Mouse (Mus musculus) liver, embryonic 12.5 days (tissue): ENCODE data around the gene Trpm6. TPM values are rescaled to one million over a fixed set of nuclear protein-coding genes. Genes with fewer than 3 reads are reported as not detected.

ENCODE experiments used
- ATAC-seq: fragments of 200-750 bp; cut with Nextera tagmentation; 2 replicates; pipeline ENCODE4 v1.8.0; 2017; ENCODE audit warnings: moderate number of reproducible peaks, mild to moderate bottlenecking, moderate library complexity
- H3K27ac ChIP-seq: fragments of 300-500 bp; sonication (generic); 2 replicates; pipeline ENCODE4 v1.5.1; 2016; ENCODE audit warnings: mild to moderate bottlenecking
- H3K27me3 ChIP-seq: fragments of 300-500 bp; sonication (generic); replicated peaks from 2 replicates; pipeline ENCODE4 v1.6.1; 2016; ENCODE audit warnings: mild to moderate bottlenecking, moderate library complexity
- H3K36me3 ChIP-seq: fragments of 300-500 bp; sonication (generic); 2 replicates; pipeline ENCODE4 v1.6.1; 2016; ENCODE audit warnings: mild to moderate bottlenecking, moderate library complexity
- H3K4me1 ChIP-seq: fragments of 300-500 bp; sonication (generic); 2 replicates; pipeline ENCODE4 v1.6.1; 2016
- H3K4me2 ChIP-seq: fragments of 300-500 bp; sonication (generic); 2 replicates; pipeline ENCODE4 v1.6.1; 2016; ENCODE audit warnings: mild to moderate bottlenecking, moderate library complexity
- H3K4me3 ChIP-seq: fragments of 300-500 bp; sonication (generic); 2 replicates; pipeline ENCODE4 v1.5.1; 2016; ENCODE audit warnings: mild to moderate bottlenecking, moderate library complexity
- H3K9ac ChIP-seq: fragments of 300-500 bp; sonication (generic); 2 replicates; pipeline ENCODE4 v1.6.1; 2016; ENCODE audit warnings: mild to moderate bottlenecking, moderate library complexity
- H3K9me3 ChIP-seq: fragments of 300-500 bp; sonication (generic); replicated peaks from 2 replicates; pipeline ENCODE4 v1.6.1; 2016; ENCODE audit warnings: mild to moderate bottlenecking, moderate library complexity
- WGBS: fragments of 180-500 bp; shearing (Covaris S2); methylation state at CpG from one replicate; pipeline ENCODE4 v1.1.7; 2016; ENCODE audit not compliant: insufficient replicate concordance; 5-methylcytosine and 5-hydroxymethylcytosine counted together
- polyA plus RNA-seq: library from polyadenylated mRNA; unstranded; fragments of >200 nt; fragmentation: Nextera tagmentation; extraction: Ambion mirVana; gene quantifications from 2 replicates; pipeline ENCODE4 v1.2.1, GENCODE M21; 2016

Gene Trpm6
- polyA plus RNA-seq, 1 experiment from 2014 or later = not detected

- WGBS = 30% methylated on average over 1 of the region's 1 CpGs
- H3K4me1 ChIP-seq = no peaks in the 10 kb centered on the region
- no peak overlapping the region for H3K4me2 ChIP-seq
- no peak overlapping the region for H3K27ac ChIP-seq
- no peak for ATAC-seq
- H3K27me3 ChIP-seq = no peaks in the 10 kb centered on the region
- H3K9me3 ChIP-seq = no peaks in the 10 kb centered on the region
- no peak overlapping the region for H3K4me3 ChIP-seq
- H3K36me3 ChIP-seq = no peaks in the 10 kb centered on the region
- H3K9ac ChIP-seq = no peak overlapping the region
These were observed 24.3 kb downstream of the Trpm6 start for GRCm38 (mm10) chr19:18774085-18774484.

- Histone ChIP-seq H3K4me3 (no peak overlapping the region), H3K4me1 (no peaks in the 10 kb centered on the region), H3K9me3 (no peaks in the 10 kb centered on the region), H3K36me3 (no peaks in the 10 kb centered on the region), H3K27ac (no peak overlapping the region), H3K9ac (no peak overlapping the region), H3K27me3 (no peaks in the 10 kb centered on the region), H3K4me2 (no peak overlapping the region)
- WGBS = 53% methylated on average over 1 of the region's 1 CpGs
- ATAC-seq = no peak
These were observed 49.9 kb downstream of the Trpm6 start for GRCm38 (mm10) chr19:18799646-18800045.

GRCm38 (mm10) chr19:18811264-18811663 is 61.5 kb downstream of the Trpm6 start:
- Histone ChIP-seq H3K27ac (no peak overlapping the region), H3K4me1 (no peaks in the 10 kb centered on the region), H3K27me3 (no peaks in the 10 kb centered on the region), H3K36me3 (no peaks in the 10 kb centered on the region), H3K4me2 (no peak overlapping the region), H3K4me3 (no peak overlapping the region), H3K9ac (no peak overlapping the region), H3K9me3 (no peaks in the 10 kb centered on the region)
- no peak for ATAC-seq
- 57% methylated on average over 3 of the region's 3 CpGs for WGBS

GRCm38 (mm10) chr19:18815170-18815569 is 65.4 kb downstream of the Trpm6 start:
- H3K9ac ChIP-seq = no peak overlapping the region
- no peaks in the 10 kb centered on the region for H3K9me3 ChIP-seq
- H3K27me3 ChIP-seq = no peaks in the 10 kb centered on the region
- H3K36me3 ChIP-seq = no peaks in the 10 kb centered on the region
- no peaks in the 10 kb centered on the region for H3K4me1 ChIP-seq
- WGBS = 64% methylated on average over 13 of the region's 13 CpGs
- no peak for ATAC-seq
- no peak overlapping the region for H3K4me3 ChIP-seq
- H3K4me2 ChIP-seq = no peak overlapping the region
- no peak overlapping the region for H3K27ac ChIP-seq

- Histone ChIP-seq H3K4me1 (no peaks in the 10 kb centered on the region), H3K4me2 (no peak overlapping the region), H3K36me3 (no peaks in the 10 kb centered on the region), H3K9ac (no peak overlapping the region), H3K27ac (no peak overlapping the region), H3K9me3 (no peaks in the 10 kb centered on the region), H3K27me3 (no peaks in the 10 kb centered on the region), H3K4me3 (no peak overlapping the region)
- no peak for ATAC-seq
- WGBS = 63% methylated on average over 2 of the region's 2 CpGs
These were observed 67.6 kb downstream of the Trpm6 start for GRCm38 (mm10) chr19:18817425-18817824.

- ATAC-seq = no peak
- 56% methylated on average over 2 of the region's 2 CpGs for WGBS
These were observed 78.8 kb downstream of the Trpm6 start for GRCm38 (mm10) chr19:18828601-18829000.

GRCm38 (mm10) chr19:18831196-18831595 is 81.4 kb downstream of the Trpm6 start:
- 69% methylated on average over 3 of the region's 3 CpGs for WGBS

More at GRCm38 (mm10) chr19:18828601-18829000, 78.8 kb downstream of the Trpm6 start:
- no peak overlapping the region for H3K4me3 ChIP-seq
- H3K27me3 ChIP-seq = no peaks in the 10 kb centered on the region
- H3K27ac ChIP-seq = no peak overlapping the region
- no peak overlapping the region for H3K4me2 ChIP-seq
- H3K9me3 ChIP-seq = no peaks in the 10 kb centered on the region
- no peaks in the 10 kb centered on the region for H3K36me3 ChIP-seq
- no peaks in the 10 kb centered on the region for H3K4me1 ChIP-seq
- H3K9ac ChIP-seq = no peak overlapping the region

GRCm38 (mm10) chr19:18834971-18835370 is 85.2 kb downstream of the Trpm6 start:
- Histone ChIP-seq H3K4me2 (no peak overlapping the region), H3K27me3 (no peaks in the 10 kb centered on the region), H3K4me1 (no peaks in the 10 kb centered on the region), H3K9me3 (no peaks in the 10 kb centered on the region), H3K36me3 (no peaks in the 10 kb centered on the region), H3K9ac (no peak overlapping the region), H3K4me3 (no peak overlapping the region), H3K27ac (no peak overlapping the region)
- no peak for ATAC-seq
- 8% methylated on average over 6 of the region's 6 CpGs for WGBS

More at GRCm38 (mm10) chr19:18831196-18831595, 81.4 kb downstream of the Trpm6 start:
- no peak for ATAC-seq
- Histone ChIP-seq H3K9me3 (no peaks in the 10 kb centered on the region), H3K4me3 (no peak overlapping the region), H3K4me2 (no peak overlapping the region), H3K9ac (no peak overlapping the region), H3K27me3 (no peaks in the 10 kb centered on the region), H3K4me1 (no peaks in the 10 kb centered on the region), H3K36me3 (no peaks in the 10 kb centered on the region), H3K27ac (no peak overlapping the region)

DNA sequence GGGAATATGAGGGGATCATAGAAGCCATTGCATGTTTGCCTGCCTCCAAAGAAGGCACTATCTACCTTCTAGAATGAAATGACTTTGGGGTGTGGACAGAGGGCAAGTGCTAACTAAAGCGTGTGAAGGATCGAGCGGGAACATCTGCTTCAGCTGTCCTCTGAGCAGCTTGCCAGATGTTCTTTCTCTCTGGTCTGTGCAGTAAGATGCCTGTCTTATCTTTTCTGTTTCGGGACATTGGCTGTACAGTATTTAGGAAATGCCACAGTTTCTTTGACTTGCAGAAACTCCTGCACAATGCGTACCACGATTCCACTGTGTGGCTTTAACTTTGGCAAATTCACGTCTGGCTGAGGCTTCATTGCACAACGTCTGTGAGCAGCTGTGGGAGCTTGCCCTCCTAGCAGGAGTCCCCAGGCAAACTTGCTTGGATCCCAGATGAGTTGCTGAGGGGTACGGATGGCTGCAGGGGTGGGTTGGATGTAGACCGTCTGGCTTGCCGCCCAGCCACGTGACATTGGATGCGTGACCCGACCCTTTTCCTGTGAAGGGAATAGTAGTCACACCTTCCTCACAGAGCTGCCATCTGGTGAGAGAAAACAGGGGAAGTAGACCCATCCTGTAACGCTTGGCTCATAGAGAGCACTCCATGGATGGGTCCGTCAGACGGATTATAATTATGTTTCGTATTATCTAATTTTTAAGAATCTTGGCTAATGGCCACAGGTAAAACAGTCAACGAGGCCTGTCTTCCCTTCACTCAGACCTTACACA is 92.2 kb downstream of the Trpm6 start:
- no peak for ATAC-seq
- Histone ChIP-seq H3K27me3 (no peaks in the 10 kb centered on the region), H3K9ac (no peak overlapping the region), H3K4me1 (no peaks in the 10 kb centered on the region), H3K9me3 (no peaks in the 10 kb centered on the region), H3K27ac (no peak overlapping the region), H3K4me2 (no peak overlapping the region), H3K36me3 (no peaks in the 10 kb centered on the region), H3K4me3 (no peak overlapping the region)
- 70% methylated on average over 19 of the region's 19 CpGs for WGBS

DNA sequence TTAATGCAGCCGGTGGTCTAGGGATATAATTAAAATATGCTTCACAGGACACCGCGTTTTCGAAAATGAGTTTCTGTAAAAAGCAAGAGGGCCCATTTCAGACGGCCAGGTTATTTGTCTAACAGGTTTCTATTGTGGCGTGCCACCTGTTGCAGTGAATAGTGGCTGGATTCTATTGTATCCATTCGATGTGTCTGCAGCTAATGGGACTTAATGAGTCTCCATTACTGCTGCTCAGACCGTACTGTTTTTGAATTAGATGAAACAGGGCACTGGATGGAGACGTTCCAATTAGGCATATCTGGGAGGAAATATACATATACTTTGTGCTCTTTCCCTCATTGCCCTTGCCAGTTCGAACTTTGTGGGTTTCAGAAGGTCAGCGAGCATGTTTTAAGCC is 92.8 kb downstream of the Trpm6 start:
- no peak overlapping the region for H3K4me2 ChIP-seq
- no peaks in the 10 kb centered on the region for H3K4me1 ChIP-seq
- WGBS = 69% methylated on average over 11 of the region's 11 CpGs
- no peak overlapping the region for H3K27ac ChIP-seq
- no peak overlapping the region for H3K4me3 ChIP-seq
- H3K9ac ChIP-seq = no peak overlapping the region
- ATAC-seq = no peak
- H3K9me3 ChIP-seq = no peaks in the 10 kb centered on the region
- H3K27me3 ChIP-seq = no peaks in the 10 kb centered on the region
- no peaks in the 10 kb centered on the region for H3K36me3 ChIP-seq

DNA sequence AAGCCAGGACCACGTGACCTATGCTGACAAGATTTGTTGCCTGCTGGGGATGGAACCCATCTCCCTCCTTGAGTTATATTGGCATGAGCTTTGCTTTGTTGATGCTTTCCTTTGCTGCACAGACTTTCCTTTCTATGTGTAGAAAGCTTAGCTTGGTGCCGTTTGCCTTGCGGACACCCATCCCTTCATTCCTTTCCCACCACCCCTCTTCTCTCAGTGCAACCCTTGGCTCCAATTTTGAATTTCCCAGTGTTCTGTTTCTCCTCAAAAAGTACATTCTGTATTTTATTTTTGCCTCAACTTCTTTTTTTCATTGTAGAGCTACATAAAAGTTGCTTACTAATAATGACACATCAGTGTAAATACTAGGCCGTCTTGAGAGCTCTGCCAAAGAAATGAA is 96.6 kb downstream of the Trpm6 start:
- H3K9ac ChIP-seq = no peak overlapping the region
- H3K27ac ChIP-seq = no peak overlapping the region
- no peaks in the 10 kb centered on the region for H3K4me1 ChIP-seq
- no peaks in the 10 kb centered on the region for H3K9me3 ChIP-seq
- WGBS = 85% methylated on average over 4 of the region's 4 CpGs
- no peak overlapping the region for H3K4me2 ChIP-seq
- H3K36me3 ChIP-seq = no peaks in the 10 kb centered on the region
- no peak overlapping the region for H3K4me3 ChIP-seq
- H3K27me3 ChIP-seq = no peaks in the 10 kb centered on the region
- no peak for ATAC-seq

DNA sequence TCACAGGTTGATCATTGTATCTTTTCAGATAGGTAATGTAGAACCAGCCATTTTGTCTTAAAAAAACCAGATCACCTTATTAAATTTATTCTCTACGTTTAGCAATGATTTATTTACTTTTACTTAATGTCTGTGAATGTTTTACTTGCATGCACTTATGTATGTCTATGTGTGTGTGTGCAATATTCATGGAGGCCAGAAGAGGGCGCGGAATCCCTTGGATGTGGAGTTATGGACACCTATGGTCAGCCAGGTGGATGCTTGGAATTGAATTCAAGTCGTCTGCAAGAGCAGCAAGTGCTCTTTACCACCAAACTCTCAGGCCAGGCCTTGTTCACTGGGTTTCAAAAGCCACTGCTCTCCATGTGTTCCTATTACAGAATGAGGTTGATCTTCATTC is 118.5 kb downstream of the Trpm6 start:
- Histone ChIP-seq H3K36me3 (no peaks in the 10 kb centered on the region), H3K27me3 (no peaks in the 10 kb centered on the region), H3K4me2 (no peak overlapping the region), H3K4me1 (no peaks in the 10 kb centered on the region), H3K9ac (no peak overlapping the region), H3K4me3 (no peak overlapping the region), H3K27ac (no peak overlapping the region), H3K9me3 (no peaks in the 10 kb centered on the region)
- WGBS = 33% methylated on average over 4 of the region's 4 CpGs
- ATAC-seq = no peak
